Mouse (Mus musculus): ENCODE measurements around the gene Suz12. TPM values are rescaled to one million over a fixed set of nuclear protein-coding genes. Genes with fewer than 3 reads are reported as not detected.

Gene Suz12
- 18.9 and 19.0 TPM in 2 replicates for polyA plus RNA-seq (2014; fragmentation: Nextera tagmentation; extraction: Ambion mirVana)

DNA sequence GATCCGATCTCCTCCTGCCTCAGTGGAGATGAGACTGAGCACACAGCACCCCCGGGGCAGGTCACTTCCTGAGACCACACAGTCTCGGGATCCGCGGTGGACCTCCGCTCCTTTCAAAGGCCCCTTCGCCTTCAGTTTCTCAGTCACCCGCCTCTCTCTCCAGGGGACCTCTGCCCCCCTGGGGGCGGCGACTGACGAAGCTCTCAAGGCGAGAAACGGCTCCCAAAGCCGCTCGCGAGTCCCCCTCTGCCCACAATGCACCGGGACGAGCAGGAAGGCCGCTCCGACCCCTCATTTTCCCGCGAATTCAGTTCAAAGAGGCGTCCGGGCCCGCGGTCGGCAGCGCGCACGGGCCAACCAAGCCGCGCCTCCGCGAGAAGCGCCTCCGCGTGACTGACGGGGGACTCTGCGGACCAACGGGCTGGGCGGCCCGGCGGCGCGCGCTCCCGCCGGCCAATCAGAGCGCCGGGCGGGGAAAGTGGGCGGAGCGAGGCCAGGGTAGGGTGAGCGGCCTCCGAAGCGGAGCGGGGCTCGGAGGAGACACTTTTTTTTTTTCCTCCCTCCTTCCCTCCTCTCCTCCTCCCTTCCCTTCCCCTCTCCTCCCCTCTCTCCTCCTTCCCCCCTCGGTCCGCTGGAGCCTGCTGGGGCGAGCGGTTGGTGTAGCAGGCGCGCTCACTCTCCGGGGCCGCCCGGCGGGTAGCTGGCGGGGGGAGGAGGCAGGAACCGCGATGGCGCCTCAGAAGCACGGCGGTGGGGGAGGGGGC, at the start of gene Suz12:
Gene Suz12, plus strand, starts transcription at position 515 of the 764 bp plus-strand sequence.
- ATAC-seq (ENCODE audit: low read depth), result peak; percentile 97
- peak within 1 kb of the TSS; percentile 83 for H3K4me2 ChIP-seq (ENCODE audit: low read depth, low read length)
- no peaks in the 10 kb centered on the region for H3K27me3 ChIP-seq (ENCODE audit: control insufficient read depth, insufficient read depth, low read length)

DNA sequence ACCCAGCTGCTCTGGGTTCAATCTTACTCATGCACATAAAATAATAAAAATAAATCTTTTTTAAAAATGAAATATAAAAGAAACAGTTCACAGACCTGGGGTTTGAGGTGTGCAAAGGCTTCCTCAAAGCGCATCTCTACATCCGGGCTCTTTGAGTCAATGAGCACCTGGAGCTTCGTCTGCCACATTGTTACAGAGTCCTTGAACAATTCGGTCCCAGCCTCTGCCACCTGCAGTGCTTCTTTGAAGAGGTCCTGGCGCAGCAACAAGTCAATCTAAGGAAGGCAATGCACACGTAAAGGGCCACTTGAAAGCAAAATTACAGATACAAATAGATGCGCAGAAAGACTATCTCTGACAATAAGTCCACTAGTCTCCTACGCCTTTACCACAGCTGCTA, 49.8 kb upstream of the Suz12 start:
- WGBS, result 87% methylated on average over 8 of the region's 8 CpGs
- ATAC-seq (ENCODE audit: low read depth), result no peak

More for the DNA sequence above, at the start of gene Suz12:
- Histone ChIP-seq H3K4me1 (ENCODE audit: control insufficient read depth, insufficient read depth, low read length) (0 out of 2 replicates have a peak, but pooled peaks cover 3% of the 10 kb centered on the region), H3K9me3 (ENCODE audit: control insufficient read depth, low read length) (no peaks in the 10 kb centered on the region), H3K36me3 (ENCODE audit: control insufficient read depth, insufficient read depth, low read length) (0 out of 2 replicates have a peak, but pooled peaks cover 5% of the 10 kb centered on the region), H3K27ac (ENCODE audit: low read depth, low read length) (peak within 1 kb of the TSS; percentile 95), H3K4me3 (ENCODE audit: low read depth, low read length) (peak within 1 kb of the TSS; percentile 91), H3K9ac (replicated peaks; ENCODE audit: low read depth, low read length) (peak within 1 kb of the TSS; percentile 78)
- under 1% methylated on average over 57 of the region's 74 CpGs for WGBS

DNA sequence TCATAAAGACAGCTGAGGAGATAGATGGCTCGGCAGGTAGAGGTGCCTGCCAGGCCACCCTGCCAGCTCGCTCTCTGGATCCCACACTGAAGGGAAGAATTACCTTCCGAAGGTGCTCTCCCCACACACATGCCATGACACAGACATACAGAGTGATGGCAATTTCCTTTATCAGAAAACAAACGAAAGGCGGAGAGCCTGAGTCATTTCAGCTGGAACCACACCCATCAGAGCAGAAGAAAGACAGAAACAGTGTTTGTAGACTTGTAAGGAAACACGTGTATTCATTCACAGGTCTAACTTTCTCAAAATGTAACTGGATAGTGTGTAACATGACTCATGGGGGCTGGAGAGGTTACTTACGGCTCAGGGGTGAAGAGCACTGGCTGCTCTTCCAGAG, 49.3 kb upstream of the Suz12 start:
- no peak for ATAC-seq (ENCODE audit: low read depth)
- Histone ChIP-seq H3K36me3 (ENCODE audit: control insufficient read depth, insufficient read depth, low read length) (peaks cover 64% of the 10 kb centered on the region), H3K4me1 (ENCODE audit: control insufficient read depth, insufficient read depth, low read length) (no peaks in the 10 kb centered on the region), H3K27ac (ENCODE audit: low read depth, low read length) (no peak overlapping the region), H3K9ac (replicated peaks; ENCODE audit: low read depth, low read length) (no peak overlapping the region), H3K4me2 (ENCODE audit: low read depth, low read length) (no peak overlapping the region), H3K4me3 (ENCODE audit: low read depth, low read length) (no peak overlapping the region), H3K9me3 (ENCODE audit: control insufficient read depth, low read length) (no peaks in the 10 kb centered on the region), H3K27me3 (ENCODE audit: control insufficient read depth, insufficient read depth, low read length) (no peaks in the 10 kb centered on the region)
- WGBS, result 93% methylated on average over 7 of the region's 7 CpGs

More for the DNA sequence above, 49.8 kb upstream of the Suz12 start:
- no peaks in the 10 kb centered on the region for H3K27me3 ChIP-seq (ENCODE audit: control insufficient read depth, insufficient read depth, low read length)
- peaks cover 61% of the 10 kb centered on the region for H3K36me3 ChIP-seq (ENCODE audit: control insufficient read depth, insufficient read depth, low read length)
- no peaks in the 10 kb centered on the region for H3K4me1 ChIP-seq (ENCODE audit: control insufficient read depth, insufficient read depth, low read length)
- no peaks in the 10 kb centered on the region for H3K9me3 ChIP-seq (ENCODE audit: control insufficient read depth, low read length)
- no peak overlapping the region for H3K9ac ChIP-seq (replicated peaks; ENCODE audit: low read depth, low read length)
- H3K27ac ChIP-seq (ENCODE audit: low read depth, low read length), result no peak overlapping the region
- no peak overlapping the region for H3K4me2 ChIP-seq (ENCODE audit: low read depth, low read length)
- no peak overlapping the region for H3K4me3 ChIP-seq (ENCODE audit: low read depth, low read length)

DNA sequence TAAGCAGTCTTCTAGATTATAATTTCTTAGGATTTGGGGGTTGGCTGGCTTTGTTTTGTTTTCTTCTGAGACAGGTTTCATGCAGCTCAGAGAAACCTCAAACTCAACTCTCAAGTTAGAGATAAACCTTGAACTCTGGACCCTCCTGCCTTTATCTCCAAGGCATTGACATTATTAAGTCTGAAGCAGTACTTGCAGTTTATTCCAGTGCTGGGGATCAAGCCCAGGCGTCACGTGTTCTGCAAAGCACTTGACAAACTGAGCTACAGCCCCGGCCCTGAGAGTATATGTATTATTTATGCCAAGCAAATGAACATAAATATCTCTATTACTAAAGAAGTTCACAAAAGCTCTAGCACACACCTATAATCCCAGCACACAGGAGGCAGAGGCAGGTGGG, 45.6 kb upstream of the Suz12 start:
- Histone ChIP-seq H3K4me1 (ENCODE audit: control insufficient read depth, insufficient read depth, low read length) (no peaks in the 10 kb centered on the region), H3K4me3 (ENCODE audit: low read depth, low read length) (no peak overlapping the region), H3K27ac (ENCODE audit: low read depth, low read length) (no peak overlapping the region), H3K9ac (replicated peaks; ENCODE audit: low read depth, low read length) (no peak overlapping the region), H3K27me3 (ENCODE audit: control insufficient read depth, insufficient read depth, low read length) (no peaks in the 10 kb centered on the region), H3K4me2 (ENCODE audit: low read depth, low read length) (no peak overlapping the region), H3K9me3 (ENCODE audit: control insufficient read depth, low read length) (no peaks in the 10 kb centered on the region), H3K36me3 (ENCODE audit: control insufficient read depth, insufficient read depth, low read length) (peaks cover 71% of the 10 kb centered on the region)
- WGBS, result 95% methylated on average over 3 of the region's 3 CpGs
- ATAC-seq (ENCODE audit: low read depth), result no peak

DNA sequence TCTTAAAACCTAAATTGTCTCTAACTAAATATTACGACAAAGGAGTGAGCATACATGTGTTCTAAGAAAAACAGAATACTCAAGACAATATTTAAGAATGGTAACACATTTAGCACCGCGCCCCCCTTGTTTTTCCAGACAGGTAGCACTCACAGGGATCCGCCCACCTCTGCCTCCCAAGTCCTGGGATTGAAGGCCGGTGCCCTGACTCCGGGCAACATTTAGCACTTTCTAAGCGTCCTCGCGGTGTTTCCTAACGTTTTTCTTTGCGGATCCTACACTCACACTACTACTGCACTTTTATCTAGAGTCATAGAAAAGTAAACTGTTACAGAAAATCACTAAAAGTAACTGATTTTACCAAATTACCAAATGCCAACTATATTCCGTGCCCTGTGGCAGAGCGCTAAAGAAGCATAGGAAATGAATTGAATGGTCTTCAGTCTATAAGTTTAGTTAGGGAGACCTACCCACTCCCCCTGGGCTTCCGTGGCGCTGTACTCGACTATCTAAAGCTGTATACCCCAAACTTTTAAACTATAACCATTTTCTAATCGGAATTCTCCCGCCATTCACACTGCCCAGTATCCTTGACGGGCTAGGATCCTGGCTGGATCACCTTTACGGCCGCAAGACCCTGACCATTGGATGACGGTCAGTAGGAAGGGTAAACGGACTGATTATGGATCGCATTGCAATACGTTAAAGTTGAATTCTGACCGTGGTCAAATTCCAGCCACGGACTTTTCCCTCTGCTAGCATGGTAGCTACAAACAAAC, 31.4 kb upstream of the Suz12 start:
- H3K9me3 ChIP-seq (ENCODE audit: control insufficient read depth, low read length), result no peaks in the 10 kb centered on the region
- no peaks in the 10 kb centered on the region for H3K4me1 ChIP-seq (ENCODE audit: control insufficient read depth, insufficient read depth, low read length)
- peak overlapping the region; percentile 44 for H3K4me3 ChIP-seq (ENCODE audit: low read depth, low read length)
- H3K27ac ChIP-seq (ENCODE audit: low read depth, low read length), result no peak overlapping the region
- no peaks in the 10 kb centered on the region for H3K27me3 ChIP-seq (ENCODE audit: control insufficient read depth, insufficient read depth, low read length)
- H3K4me2 ChIP-seq (ENCODE audit: low read depth, low read length), result peak overlapping the region; percentile 57
- peak overlapping the region; percentile 30 for H3K9ac ChIP-seq (replicated peaks; ENCODE audit: low read depth, low read length)
- H3K36me3 ChIP-seq (ENCODE audit: control insufficient read depth, insufficient read depth, low read length), result peaks cover 20% of the 10 kb centered on the region
- 8% methylated on average over 27 of the region's 27 CpGs for WGBS
- ATAC-seq (ENCODE audit: low read depth), result peak; percentile 47; the same call in 1 of the 2 replicates

DNA sequence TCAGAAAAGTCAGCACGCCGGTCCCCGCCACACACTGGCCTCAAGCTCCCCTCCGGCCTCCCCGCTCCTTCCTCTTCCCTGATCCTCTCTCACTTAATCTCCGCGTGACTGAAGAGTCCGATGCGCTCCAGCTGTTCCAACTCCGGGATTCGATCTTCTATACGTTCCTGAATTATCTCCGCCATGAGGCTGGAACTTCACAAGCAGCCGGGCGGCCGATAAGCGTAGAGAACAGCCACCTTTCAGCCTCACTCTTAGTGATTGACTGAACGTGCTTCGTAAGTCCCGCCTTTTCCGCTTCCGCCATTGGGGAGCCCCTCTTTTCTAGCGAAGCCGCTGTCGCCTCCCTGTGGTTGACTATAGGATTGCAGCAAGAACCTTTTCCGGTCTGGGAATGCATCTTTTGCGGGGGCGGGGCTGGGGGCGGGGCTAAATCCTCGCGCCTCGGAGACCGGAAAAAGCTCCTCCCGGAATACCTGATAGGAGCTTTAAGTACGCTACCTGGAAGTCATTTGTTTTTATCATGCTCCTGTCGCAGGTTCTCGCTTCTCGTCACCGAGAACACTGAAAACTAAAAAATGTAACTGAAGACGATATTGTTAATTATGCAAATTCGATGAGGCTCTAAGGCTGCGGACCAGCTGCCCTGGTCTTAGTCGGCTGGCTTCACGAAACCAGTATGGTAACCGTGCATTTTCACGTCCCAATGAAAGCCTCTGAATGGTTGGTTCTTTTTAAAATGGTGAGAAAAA, 30.6 kb upstream of the Suz12 start, which contains the start of gene Utp6:
Gene Utp6, minus strand, starts transcription at position 266 of the 752 bp plus-strand sequence.
- no peak within 1 kb of the TSS for H3K27ac ChIP-seq (ENCODE audit: low read depth, low read length)
- no peaks in the 10 kb centered on the region for H3K27me3 ChIP-seq (ENCODE audit: control insufficient read depth, insufficient read depth, low read length)
- ATAC-seq (ENCODE audit: low read depth), result peak; percentile 94
- H3K4me2 ChIP-seq (ENCODE audit: low read depth, low read length), result peak within 1 kb of the TSS; percentile 59
- H3K4me1 ChIP-seq (ENCODE audit: control insufficient read depth, insufficient read depth, low read length), result no peaks in the 10 kb centered on the region
- H3K4me3 ChIP-seq (ENCODE audit: low read depth, low read length), result peak within 1 kb of the TSS; percentile 44
- peak within 1 kb of the TSS; percentile 30 for H3K9ac ChIP-seq (replicated peaks; ENCODE audit: low read depth, low read length)
- H3K9me3 ChIP-seq (ENCODE audit: control insufficient read depth, low read length), result no peaks in the 10 kb centered on the region
- peaks cover 12% of the 10 kb centered on the region for H3K36me3 ChIP-seq (ENCODE audit: control insufficient read depth, insufficient read depth, low read length)
- under 1% methylated on average over 46 of the region's 46 CpGs for WGBS

DNA sequence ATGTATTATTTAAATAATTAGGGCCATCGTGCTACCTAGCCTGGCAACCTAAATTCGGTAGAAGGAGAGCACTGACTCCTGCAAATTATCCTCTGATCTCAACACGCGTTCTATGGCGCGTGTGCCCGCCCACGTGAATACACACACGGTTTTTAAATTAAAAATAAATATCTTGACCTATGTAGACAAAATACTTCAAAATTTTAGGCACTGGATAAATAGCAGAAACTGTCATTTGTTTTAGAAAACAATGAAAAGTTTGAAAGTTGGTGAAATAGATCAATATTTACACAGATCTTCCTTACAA, 30.1 kb upstream of the Suz12 start:
- peak overlapping the region; percentile 44 for H3K4me3 ChIP-seq (ENCODE audit: low read depth, low read length)

DNA sequence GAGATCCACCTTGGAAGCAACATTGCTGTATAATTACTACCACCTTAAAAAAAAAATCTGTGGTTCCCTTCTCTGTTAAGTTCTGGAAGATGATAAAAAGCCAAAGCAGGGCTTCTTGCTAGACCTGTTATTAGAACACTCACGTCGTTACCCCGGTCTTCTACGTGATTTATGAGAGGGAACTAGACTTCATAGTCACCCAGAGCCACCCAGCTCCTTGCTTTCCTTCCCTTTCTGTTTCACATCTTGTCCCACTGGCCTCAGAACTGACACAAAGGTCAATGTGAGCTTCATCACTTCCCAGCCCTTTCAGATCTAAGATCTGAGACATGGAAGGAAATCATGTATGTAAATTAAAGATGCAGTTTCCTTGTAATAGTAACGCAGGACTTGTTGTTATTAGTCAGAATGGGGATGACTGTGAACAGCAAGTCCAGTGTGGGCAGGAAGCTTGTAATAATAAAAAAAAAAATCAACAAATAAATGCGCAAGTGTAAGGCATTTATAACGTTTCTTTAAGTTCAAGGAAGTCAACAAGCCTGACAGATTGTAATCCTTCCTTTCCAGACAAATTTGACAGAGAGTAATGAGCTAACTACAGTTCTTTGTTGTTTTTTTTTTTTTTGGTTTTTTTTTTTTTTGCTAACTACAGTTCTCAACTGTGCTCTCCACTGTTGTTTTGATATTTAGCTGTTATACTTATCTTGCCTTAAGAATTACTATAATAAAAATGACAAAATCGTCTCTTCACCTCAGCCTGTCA, 29.5 kb upstream of the Suz12 start:
- Histone ChIP-seq H3K4me1 (ENCODE audit: control insufficient read depth, insufficient read depth, low read length) (no peaks in the 10 kb centered on the region), H3K27ac (ENCODE audit: low read depth, low read length) (no peak overlapping the region), H3K4me3 (ENCODE audit: low read depth, low read length) (no peak overlapping the region; the same call in 1 of the 2 replicates), H3K9me3 (ENCODE audit: control insufficient read depth, low read length) (no peaks in the 10 kb centered on the region), H3K36me3 (ENCODE audit: control insufficient read depth, insufficient read depth, low read length) (peaks cover 7% of the 10 kb centered on the region), H3K4me2 (ENCODE audit: low read depth, low read length) (peak overlapping the region; percentile 59; the same call in 1 of the 2 replicates), H3K9ac (replicated peaks; ENCODE audit: low read depth, low read length) (no peak overlapping the region), H3K27me3 (ENCODE audit: control insufficient read depth, insufficient read depth, low read length) (no peaks in the 10 kb centered on the region)
- 51% methylated on average over 8 of the region's 8 CpGs for WGBS
- ATAC-seq (ENCODE audit: low read depth), result no peak

More for the DNA sequence above, 30.1 kb upstream of the Suz12 start:
- no peaks in the 10 kb centered on the region for H3K27me3 ChIP-seq (ENCODE audit: control insufficient read depth, insufficient read depth, low read length)
- peak overlapping the region; percentile 59 for H3K4me2 ChIP-seq (ENCODE audit: low read depth, low read length)
- 4% methylated on average over 9 of the region's 9 CpGs for WGBS
- H3K36me3 ChIP-seq (ENCODE audit: control insufficient read depth, insufficient read depth, low read length), result peaks cover 12% of the 10 kb centered on the region
- H3K9me3 ChIP-seq (ENCODE audit: control insufficient read depth, low read length), result no peaks in the 10 kb centered on the region
- no peak overlapping the region for H3K27ac ChIP-seq (ENCODE audit: low read depth, low read length)
- ATAC-seq (ENCODE audit: low read depth), result no peak
- no peak overlapping the region for H3K9ac ChIP-seq (replicated peaks; ENCODE audit: low read depth, low read length)
- H3K4me1 ChIP-seq (ENCODE audit: control insufficient read depth, insufficient read depth, low read length), result no peaks in the 10 kb centered on the region
